Mouse (Mus musculus) spleen, adult 2 months (tissue): ENCODE data around the gene Mcl1. TPM values are rescaled to one million over a fixed set of nuclear protein-coding genes. Genes with fewer than 3 reads are reported as not detected.
"Not testable (repeated sequence)": the region's sequence is repeated elsewhere in the genome, so short reads cannot be mapped to it uniquely, and the experiment has no call there.

Source experiments
- DNase-seq, 2 experiments: peaks; one replicate each; pipeline versions ENCODE4 v3.0.0 to v3.0.0-alpha.2; 2012 to 2021; ENCODE audit warnings: low spot score in 2 of 2, low read depth in 1 of 2
- H3K27ac ChIP-seq: fragments of 200-500 bp; 2 replicates; pipeline ENCODE4 v1.5.1; 2012; ENCODE audit warnings: low read length, inconsistent platforms; ENCODE audit not compliant: insufficient read depth
- H3K27me3 ChIP-seq: fragments of 200-500 bp; 2 replicates; pipeline ENCODE4 v1.6.1; 2012; ENCODE audit warnings: mild to moderate bottlenecking, moderate library complexity, low read length, inconsistent platforms; ENCODE audit not compliant: control insufficient read depth, insufficient read depth
- H3K36me3 ChIP-seq: fragments of 200-500 bp; 2 replicates; pipeline ENCODE4 v1.6.1; 2012; ENCODE audit warnings: mild to moderate bottlenecking, low read length, inconsistent platforms; ENCODE audit not compliant: control insufficient read depth, insufficient read depth
- H3K4me1 ChIP-seq: fragments of 200-500 bp; 2 replicates; pipeline ENCODE4 v1.6.1; 2011; ENCODE audit warnings: inconsistent platforms; ENCODE audit not compliant: control insufficient read depth, insufficient read depth, insufficient read length
- H3K4me3 ChIP-seq: fragments of 200-500 bp; 2 replicates; pipeline ENCODE4 v1.5.1; 2011; ENCODE audit warnings: mild to moderate bottlenecking, inconsistent platforms; ENCODE audit not compliant: insufficient read depth, insufficient read length; ENCODE audit errors: extremely low read depth
- CTCF ChIP-seq: fragments of 200-500 bp; IDR thresholded peaks from 2 replicates; pipeline ENCODE4 v1.5.1; 2011; ENCODE audit warnings: mild to moderate bottlenecking, inconsistent platforms; ENCODE audit not compliant: insufficient read depth, insufficient read length, insufficient replicate concordance; ENCODE audit errors: extremely low read depth
- POLR2A ChIP-seq: fragments of 200-500 bp; IDR thresholded peaks from 2 replicates; pipeline ENCODE4 v1.6.1; 2011; ENCODE audit warnings: low read depth, low read length, inconsistent platforms
- WGBS: fragments of 180-500 bp; shearing (Covaris S2); methylation state at CpG from one replicate; pipeline ENCODE4 v1.1.7; 2018; 5-methylcytosine and 5-hydroxymethylcytosine counted together
- polyA plus RNA-seq: library from polyadenylated mRNA; depleted of rRNA; stranded (reverse); fragments of >200 nt; gene quantifications from 2 replicates; pipeline ENCODE4 v1.2.3, GENCODE M21; 2012; rRNA removed

Mcl1 gene
- 169 and 276 TPM in 2 replicates for polyA plus RNA-seq

GRCm38 (mm10) chr3:95658236-95658867, at the start of gene Mcl1:
TSS of gene Mcl1 (plus strand) at chr3:95658788.
- Histone ChIP-seq H3K4me3 (peak within 1 kb of the TSS; percentile 90), H3K27me3 (no peaks in the 10 kb centered on the region), H3K27ac (peak within 1 kb of the TSS; percentile 99), H3K36me3 (peaks cover 29% of the 10 kb centered on the region), H3K4me1 (peaks cover 8% of the 10 kb centered on the region)
- TF ChIP-seq CTCF (no peak), POLR2A (peak; percentile 99)
- WGBS: 0% methylated on average over 43 of the region's 43 CpGs
- DNase-seq: peak; percentile 87 to 96

GRCm38 (mm10) chr3:95609195-95609594, 49.4 kb upstream of the Mcl1 start:
- Histone ChIP-seq H3K27me3 (no peaks in the 10 kb centered on the region), H3K36me3 (peaks cover 26% of the 10 kb centered on the region), H3K4me3 (no peak overlapping the region), H3K27ac (no peak overlapping the region), H3K4me1 (no peaks in the 10 kb centered on the region)
- TF ChIP-seq POLR2A: no peak
- TF ChIP-seq CTCF: no peak
- DNase-seq: no peak
- 48% methylated on average over 3 of the region's 3 CpGs for WGBS

GRCm38 (mm10) chr3:95613996-95614395, 44.6 kb upstream of the Mcl1 start:
- Histone ChIP-seq H3K4me3 (no peak overlapping the region), H3K4me1 (no peaks in the 10 kb centered on the region), H3K27ac (no peak overlapping the region), H3K36me3 (peaks cover 27% of the 10 kb centered on the region), H3K27me3 (no peaks in the 10 kb centered on the region)
- WGBS: 95% methylated on average over 1 of the region's 1 CpGs
- no peak for DNase-seq
- TF ChIP-seq POLR2A: no peak
- TF ChIP-seq CTCF: no peak

- Histone ChIP-seq H3K27me3 (no peaks in the 10 kb centered on the region), H3K27ac (no peak overlapping the region), H3K4me3 (no peak overlapping the region), H3K36me3 (peaks cover 19% of the 10 kb centered on the region), H3K4me1 (no peaks in the 10 kb centered on the region)
- DNase-seq: no peak
- no peak for TF ChIP-seq CTCF
- no peak for TF ChIP-seq POLR2A
- WGBS: 90% methylated on average over 1 of the region's 1 CpGs
These were observed 40.1 kb upstream of the Mcl1 start for GRCm38 (mm10) chr3:95618511-95618910.

- Histone ChIP-seq H3K27me3 (no peaks in the 10 kb centered on the region), H3K27ac (no peak overlapping the region), H3K4me3 (no peak overlapping the region), H3K36me3 (peaks cover 11% of the 10 kb centered on the region), H3K4me1 (no peaks in the 10 kb centered on the region)
- TF ChIP-seq CTCF (no peak), POLR2A (no peak)
- WGBS: 89% methylated on average over 1 of the region's 1 CpGs
- DNase-seq: no peak
These were observed 37.3 kb upstream of the Mcl1 start for GRCm38 (mm10) chr3:95621241-95621640.

GRCm38 (mm10) chr3:95622421-95622820, 36.2 kb upstream of the Mcl1 start:
- not testable (repeated sequence) for DNase-seq, H3K36me3 ChIP-seq, H3K27me3 ChIP-seq, H3K27ac ChIP-seq, H3K4me1 ChIP-seq, H3K4me3 ChIP-seq
- WGBS: 94% methylated on average over 20 of the region's 20 CpGs

GRCm38 (mm10) chr3:95623551-95623950, 35.0 kb upstream of the Mcl1 start:
- Histone ChIP-seq H3K36me3 (peaks cover 12% of the 10 kb centered on the region), H3K27me3 (no peaks in the 10 kb centered on the region), H3K27ac (no peak overlapping the region), H3K4me1 (no peaks in the 10 kb centered on the region), H3K4me3 (no peak overlapping the region)
- no peak for DNase-seq
- 81% methylated on average over 2 of the region's 2 CpGs for WGBS
- TF ChIP-seq POLR2A (no peak), CTCF (no peak)

- H3K4me3 ChIP-seq, H3K27ac ChIP-seq, H3K4me1 ChIP-seq, DNase-seq, H3K27me3 ChIP-seq: not testable (repeated sequence)
- WGBS: 78% methylated on average over 5 of the region's 5 CpGs
- H3K36me3 ChIP-seq: peaks cover 16% of the 10 kb centered on the region
These were observed 34.5 kb upstream of the Mcl1 start for GRCm38 (mm10) chr3:95623991-95624515.
